Mouse (Mus musculus): Measurements from ENCODE around the gene Mta3. TPM values are rescaled to one million over a fixed set of nuclear protein-coding genes. Genes with fewer than 3 reads are reported as not detected.

Mta3 gene
- polyA plus RNA-seq, 1 experiment from 2014 or later: 32.6 TPM

DNA sequence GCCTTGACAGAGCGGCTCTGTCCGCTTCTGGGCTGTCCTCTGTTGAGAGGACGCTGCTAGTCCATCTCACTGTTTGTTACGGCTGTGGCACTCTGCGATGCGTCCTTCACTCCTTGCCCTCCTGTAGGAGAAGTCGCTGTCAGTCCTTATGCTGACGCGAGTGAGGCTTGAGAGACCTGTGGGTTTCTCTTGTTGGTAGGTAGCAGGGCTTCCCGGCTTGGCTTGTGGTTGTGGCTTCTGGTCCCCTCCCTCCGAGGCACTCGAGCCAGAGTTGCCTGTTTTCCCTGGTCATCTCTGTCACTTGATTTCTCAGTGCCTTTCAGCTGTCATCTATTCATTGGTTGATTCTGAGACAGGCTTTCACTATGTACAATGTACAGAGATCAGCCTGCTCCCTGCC lies 14.5 kb downstream of the Mta3 start:
- no peaks in the 10 kb centered on the region for H3K27me3 ChIP-seq (ENCODE audit: low read depth, poor library complexity, severe bottlenecking)
- H3K9me3 ChIP-seq (replicated peaks): peaks cover 13% of the 10 kb centered on the region; the same call in 1 of the 2 replicates
- no peak overlapping the region for H3K4me3 ChIP-seq
- peaks cover 35% of the 10 kb centered on the region for H3K36me3 ChIP-seq
- WGBS: 86% methylated on average over 12 of the region's 12 CpGs
- peaks cover 3% of the 10 kb centered on the region; the same call in 1 of the 2 replicates for H3K4me1 ChIP-seq
- DNase-seq (ENCODE audit: low spot score): no peak
- H3K27ac ChIP-seq (replicated peaks): no peak overlapping the region

DNA sequence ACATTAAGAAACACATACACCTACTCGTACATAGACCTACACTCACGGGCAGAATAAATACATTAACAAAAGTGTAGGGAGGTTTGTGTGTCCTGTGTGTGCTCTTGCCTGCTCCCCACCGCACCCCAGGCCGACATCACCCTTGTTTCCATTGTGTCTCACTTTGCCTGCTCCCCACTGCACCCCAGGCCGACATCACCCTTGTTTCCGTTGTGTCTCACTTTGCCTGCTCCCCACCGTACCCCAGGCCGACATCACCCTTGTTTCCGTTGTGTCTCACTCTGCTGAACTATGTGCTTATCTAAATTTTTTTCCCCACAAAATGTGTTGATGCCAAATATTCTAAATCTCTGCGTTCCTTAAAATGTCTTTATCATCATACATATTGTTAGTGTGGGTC lies 15.2 kb downstream of the Mta3 start:
- H3K36me3 ChIP-seq: peaks cover 28% of the 10 kb centered on the region
- WGBS: 92% methylated on average over 10 of the region's 10 CpGs
- H3K4me1 ChIP-seq: peaks cover 3% of the 10 kb centered on the region; the same call in 1 of the 2 replicates
- peaks cover 13% of the 10 kb centered on the region; the same call in 1 of the 2 replicates for H3K9me3 ChIP-seq (replicated peaks)
- H3K27ac ChIP-seq (replicated peaks): no peak overlapping the region
- no peak overlapping the region for H3K4me3 ChIP-seq
- H3K27me3 ChIP-seq (ENCODE audit: low read depth, poor library complexity, severe bottlenecking): no peaks in the 10 kb centered on the region
- DNase-seq (ENCODE audit: low spot score): no peak

DNA sequence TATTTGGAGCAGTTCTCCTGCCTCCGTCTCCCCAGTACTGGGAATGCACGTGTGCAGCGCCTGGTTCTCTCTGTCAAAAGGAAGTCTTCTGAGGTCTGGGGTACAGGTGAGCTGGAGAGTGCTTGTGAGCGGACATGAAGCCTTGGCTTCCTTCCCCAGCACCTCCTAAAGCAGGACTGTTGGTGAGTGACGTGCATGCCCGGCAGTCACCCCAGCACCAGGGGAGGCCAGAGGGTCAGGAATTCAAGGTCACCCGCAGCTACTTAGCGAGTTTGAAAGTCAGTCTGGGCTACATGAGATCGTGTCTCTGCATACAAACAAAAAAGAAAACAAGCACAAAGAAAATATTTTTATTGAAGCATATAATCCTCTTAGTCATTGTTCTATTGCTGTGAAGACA lies 17.1 kb downstream of the Mta3 start:
- no peak overlapping the region for H3K4me3 ChIP-seq
- peaks cover 3% of the 10 kb centered on the region; the same call in 1 of the 2 replicates for H3K4me1 ChIP-seq
- 69% methylated on average over 9 of the region's 9 CpGs for WGBS
- no peak for DNase-seq (ENCODE audit: low spot score)
- no peaks in the 10 kb centered on the region for H3K9me3 ChIP-seq (replicated peaks)
- peaks cover 9% of the 10 kb centered on the region for H3K36me3 ChIP-seq
- no peaks in the 10 kb centered on the region for H3K27me3 ChIP-seq (ENCODE audit: low read depth, poor library complexity, severe bottlenecking)
- no peak overlapping the region for H3K27ac ChIP-seq (replicated peaks)

GRCm38 (mm10) chr17:83726496-83726895 lies 20.5 kb downstream of the Mta3 start:
- WGBS: 93% methylated on average over 11 of the region's 11 CpGs
- no peaks in the 10 kb centered on the region for H3K27me3 ChIP-seq (ENCODE audit: low read depth, poor library complexity, severe bottlenecking)
- H3K4me3 ChIP-seq: no peak overlapping the region
- H3K36me3 ChIP-seq: no peaks in the 10 kb centered on the region
- H3K9me3 ChIP-seq (replicated peaks): no peaks in the 10 kb centered on the region
- H3K27ac ChIP-seq (replicated peaks): no peak overlapping the region
- peaks cover 3% of the 10 kb centered on the region; the same call in 1 of the 2 replicates for H3K4me1 ChIP-seq
- no peak for DNase-seq (ENCODE audit: low spot score)

GRCm38 (mm10) chr17:83727707-83728106 lies 21.7 kb downstream of the Mta3 start:
- WGBS: 92% methylated on average over 4 of the region's 4 CpGs
- no peak overlapping the region for H3K27ac ChIP-seq (replicated peaks)
- peaks cover 3% of the 10 kb centered on the region; the same call in 1 of the 2 replicates for H3K4me1 ChIP-seq
- no peaks in the 10 kb centered on the region for H3K27me3 ChIP-seq (ENCODE audit: low read depth, poor library complexity, severe bottlenecking)
- no peak for DNase-seq (ENCODE audit: low spot score)
- H3K36me3 ChIP-seq: no peaks in the 10 kb centered on the region
- H3K4me3 ChIP-seq: no peak overlapping the region
- no peaks in the 10 kb centered on the region for H3K9me3 ChIP-seq (replicated peaks)

- Histone ChIP-seq H3K27me3 (ENCODE audit: low read depth, poor library complexity, severe bottlenecking) (no peaks in the 10 kb centered on the region), H3K4me3 (no peak overlapping the region), H3K9me3 (replicated peaks) (no peaks in the 10 kb centered on the region), H3K4me1 (no peaks in the 10 kb centered on the region), H3K36me3 (no peaks in the 10 kb centered on the region), H3K27ac (replicated peaks) (no peak overlapping the region)
- DNase-seq (ENCODE audit: low spot score): no peak
- WGBS: 96% methylated on average over 9 of the region's 9 CpGs
Measured at GRCm38 (mm10) chr17:83729029-83729428, 23.1 kb downstream of the Mta3 start.

DNA sequence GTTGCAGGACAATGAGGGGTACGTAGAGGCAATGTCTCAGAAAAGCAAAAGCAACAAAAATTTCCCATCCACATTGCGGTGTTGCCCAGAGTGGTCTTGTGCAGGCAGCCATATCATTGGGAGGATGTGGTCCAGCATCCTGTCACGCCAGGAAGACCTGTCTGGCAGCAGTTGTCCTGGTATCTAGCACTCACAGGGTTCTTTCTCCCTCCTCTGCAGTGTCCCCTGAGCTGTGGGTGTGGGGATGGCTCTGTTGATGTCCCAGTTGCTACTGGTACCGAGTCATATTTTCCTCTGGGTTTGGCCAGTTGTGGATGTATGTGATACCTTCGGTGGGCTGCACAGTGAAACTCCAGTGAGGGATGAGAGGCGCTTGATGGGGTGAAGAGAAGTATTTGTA lies 24.2 kb downstream of the Mta3 start:
- H3K4me1 ChIP-seq: no peaks in the 10 kb centered on the region; the same call in 1 of the 2 replicates
- WGBS: 94% methylated on average over 6 of the region's 6 CpGs
- H3K36me3 ChIP-seq: no peaks in the 10 kb centered on the region
- H3K27ac ChIP-seq (replicated peaks): no peak overlapping the region
- H3K4me3 ChIP-seq: no peak overlapping the region
- H3K27me3 ChIP-seq (ENCODE audit: low read depth, poor library complexity, severe bottlenecking): no peaks in the 10 kb centered on the region
- DNase-seq (ENCODE audit: low spot score): no peak
- H3K9me3 ChIP-seq (replicated peaks): no peaks in the 10 kb centered on the region

GRCm38 (mm10) chr17:83732166-83732629 lies 26.2 kb downstream of the Mta3 start:
- no peak for DNase-seq (ENCODE audit: low spot score)
- 74% methylated on average over 10 of the region's 10 CpGs for WGBS
- no peak overlapping the region for H3K4me3 ChIP-seq
- H3K36me3 ChIP-seq: no peaks in the 10 kb centered on the region
- no peaks in the 10 kb centered on the region for H3K9me3 ChIP-seq (replicated peaks)
- H3K4me1 ChIP-seq: no peaks in the 10 kb centered on the region; the same call in 1 of the 2 replicates
- no peak overlapping the region for H3K27ac ChIP-seq (replicated peaks)
- H3K27me3 ChIP-seq (ENCODE audit: low read depth, poor library complexity, severe bottlenecking): no peaks in the 10 kb centered on the region

DNA sequence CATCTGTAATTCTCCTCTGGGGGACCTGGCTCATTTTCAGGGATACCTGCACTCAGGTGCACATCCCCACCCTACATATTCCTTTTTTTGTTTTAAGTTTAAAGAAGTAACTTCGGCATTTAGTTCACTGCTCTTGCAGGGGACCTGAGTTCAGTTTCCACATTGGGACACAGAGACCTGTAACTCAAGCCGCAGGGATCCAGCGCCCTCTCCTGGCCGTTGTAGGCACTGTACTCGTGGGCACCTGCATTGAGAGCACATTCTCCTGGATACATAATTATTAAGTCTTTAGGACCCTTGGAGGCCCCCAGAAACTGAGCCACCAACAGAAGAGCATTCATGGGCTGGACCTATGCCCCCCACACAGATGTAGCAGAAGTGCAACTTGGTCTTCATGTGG lies 26.8 kb downstream of the Mta3 start:
- no peaks in the 10 kb centered on the region for H3K27me3 ChIP-seq (ENCODE audit: low read depth, poor library complexity, severe bottlenecking)
- 44% methylated on average over 5 of the region's 5 CpGs for WGBS
- no peaks in the 10 kb centered on the region for H3K9me3 ChIP-seq (replicated peaks)
- H3K36me3 ChIP-seq: no peaks in the 10 kb centered on the region
- peak; percentile 54 for DNase-seq (ENCODE audit: low spot score)
- no peak overlapping the region for H3K27ac ChIP-seq (replicated peaks)
- no peaks in the 10 kb centered on the region; the same call in 1 of the 2 replicates for H3K4me1 ChIP-seq
- no peak overlapping the region for H3K4me3 ChIP-seq

GRCm38 (mm10) chr17:83736701-83737100 lies 30.7 kb downstream of the Mta3 start:
- H3K4me1 ChIP-seq: peaks cover 5% of the 10 kb centered on the region; the same call in 1 of the 2 replicates
- peaks cover 10% of the 10 kb centered on the region; the same call in 1 of the 2 replicates for H3K36me3 ChIP-seq
- H3K4me3 ChIP-seq: no peak overlapping the region
- H3K27ac ChIP-seq (replicated peaks): no peak overlapping the region
- 90% methylated on average over 9 of the region's 9 CpGs for WGBS
- no peak for DNase-seq (ENCODE audit: low spot score)
- no peaks in the 10 kb centered on the region for H3K9me3 ChIP-seq (replicated peaks)
- H3K27me3 ChIP-seq (ENCODE audit: low read depth, poor library complexity, severe bottlenecking): no peaks in the 10 kb centered on the region

DNA sequence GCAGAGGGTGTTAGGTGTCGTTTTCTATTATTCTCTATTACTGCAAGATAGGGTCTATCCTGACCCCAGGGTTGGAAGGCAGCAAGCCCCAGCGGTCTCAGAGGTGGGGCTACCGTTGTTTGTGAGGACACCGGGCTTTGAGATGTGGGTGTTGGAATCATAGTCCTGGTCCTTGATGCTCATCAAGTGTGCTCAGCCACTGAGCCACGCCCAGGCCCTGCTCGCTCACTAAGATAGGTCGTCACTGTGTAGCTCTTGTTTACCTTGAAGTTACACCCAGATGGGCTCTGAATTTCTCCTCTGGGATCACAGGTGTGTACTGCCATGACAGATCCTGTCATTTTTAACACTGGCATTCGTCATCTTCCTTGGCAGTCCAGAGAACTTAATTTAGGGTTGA lies 31.8 kb downstream of the Mta3 start:
- Histone ChIP-seq H3K9me3 (replicated peaks) (no peaks in the 10 kb centered on the region), H3K27me3 (ENCODE audit: low read depth, poor library complexity, severe bottlenecking) (no peaks in the 10 kb centered on the region), H3K4me1 (peaks cover 5% of the 10 kb centered on the region; the same call in 1 of the 2 replicates), H3K27ac (replicated peaks) (no peak overlapping the region), H3K4me3 (no peak overlapping the region), H3K36me3 (peaks cover 10% of the 10 kb centered on the region; the same call in 1 of the 2 replicates)
- no peak for DNase-seq (ENCODE audit: low spot score)
- WGBS: 90% methylated on average over 8 of the region's 8 CpGs

GRCm38 (mm10) chr17:83740135-83740676 lies 34.2 kb downstream of the Mta3 start:
- no peak for DNase-seq (ENCODE audit: low spot score)
- 0 out of 2 replicates have a peak, but pooled peaks cover 5% of the 10 kb centered on the region for H3K4me1 ChIP-seq
- no peaks in the 10 kb centered on the region for H3K27me3 ChIP-seq (ENCODE audit: low read depth, poor library complexity, severe bottlenecking)
- WGBS: 82% methylated on average over 7 of the region's 7 CpGs
- H3K9me3 ChIP-seq (replicated peaks): peaks cover 8% of the 10 kb centered on the region; the same call in 1 of the 2 replicates
- no peak overlapping the region for H3K4me3 ChIP-seq
- no peak overlapping the region for H3K27ac ChIP-seq (replicated peaks)
- peaks cover 22% of the 10 kb centered on the region for H3K36me3 ChIP-seq

DNA sequence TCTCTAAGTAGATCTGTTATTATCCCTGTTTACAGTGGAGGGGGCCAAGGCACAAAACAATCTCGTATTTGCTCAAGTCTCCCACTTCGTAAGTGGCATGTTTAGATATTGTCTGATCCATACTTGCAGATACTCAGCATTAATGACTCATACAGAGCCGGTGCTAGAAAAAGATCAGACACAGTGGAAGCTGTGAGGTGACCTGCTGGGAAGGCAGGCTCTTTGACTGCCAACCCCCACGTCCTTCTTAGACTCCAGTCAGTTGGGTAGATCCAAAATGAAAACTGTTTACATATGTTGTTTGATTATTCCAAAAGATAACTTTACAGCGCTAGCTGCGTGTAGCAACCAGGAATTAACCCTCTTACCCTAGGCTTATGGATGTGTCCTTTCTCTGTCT lies 35.3 kb downstream of the Mta3 start:
- peaks cover 26% of the 10 kb centered on the region for H3K36me3 ChIP-seq
- H3K9me3 ChIP-seq (replicated peaks): peaks cover 14% of the 10 kb centered on the region; the same call in 1 of the 2 replicates
- H3K27ac ChIP-seq (replicated peaks): no peak overlapping the region
- WGBS: 88% methylated on average over 6 of the region's 6 CpGs
- H3K4me1 ChIP-seq: 0 out of 2 replicates have a peak, but pooled peaks cover 5% of the 10 kb centered on the region
- no peak for DNase-seq (ENCODE audit: low spot score)
- no peak overlapping the region for H3K4me3 ChIP-seq
- H3K27me3 ChIP-seq (ENCODE audit: low read depth, poor library complexity, severe bottlenecking): no peaks in the 10 kb centered on the region
